Mouse (Mus musculus) gastrocnemius, postnatal 25 days (tissue): ENCODE measurements around the gene Gli2. TPM values are rescaled to one million over a fixed set of nuclear protein-coding genes. Genes with fewer than 3 reads are reported as not detected.

Experiments
- DNase-seq: peaks from one replicate; pipeline ENCODE4 v3.0.0; 2022
- total RNA-seq, 2 experiments: library from RNA; stranded (reverse); gene quantifications; 1 replicate in 1 of 2; 2 replicates in 1 of 2; pipeline ENCODE4 v1.2.3; 2021

Gene Gli2
- total RNA-seq, 2 experiments from 2014 or later, result 1.4 to 1.5 TPM

DNA sequence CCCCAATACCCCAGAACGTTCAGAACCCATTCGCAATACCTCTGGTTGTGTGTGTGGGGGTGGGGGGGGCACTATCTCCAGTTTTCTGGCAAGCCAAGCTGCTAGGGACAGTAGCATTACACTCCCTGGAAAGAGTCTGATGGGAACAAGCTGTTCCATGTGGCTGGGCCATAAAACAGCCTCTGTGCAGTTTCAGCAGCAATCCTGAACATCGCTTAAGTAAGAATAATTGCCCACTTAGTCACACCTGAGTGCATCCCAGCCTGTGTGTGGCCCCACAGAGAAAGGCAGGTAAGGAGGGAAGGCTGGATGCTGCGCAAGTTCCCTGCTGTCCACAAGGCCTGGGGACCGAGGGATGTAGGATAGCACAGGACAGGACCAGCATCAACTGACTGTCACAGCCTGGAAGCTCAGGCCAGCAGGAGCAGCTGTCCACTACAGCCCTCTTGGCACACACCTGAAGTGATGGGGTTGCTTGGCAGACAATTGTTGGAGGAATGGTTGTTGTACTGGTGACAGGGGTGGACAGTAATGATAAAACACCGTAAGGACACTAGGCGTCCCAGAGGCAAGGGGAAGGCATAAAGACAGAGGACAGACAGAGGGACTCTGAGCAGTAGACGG, 58.8 kb downstream of the Gli2 start:
- no peak for DNase-seq

DNA sequence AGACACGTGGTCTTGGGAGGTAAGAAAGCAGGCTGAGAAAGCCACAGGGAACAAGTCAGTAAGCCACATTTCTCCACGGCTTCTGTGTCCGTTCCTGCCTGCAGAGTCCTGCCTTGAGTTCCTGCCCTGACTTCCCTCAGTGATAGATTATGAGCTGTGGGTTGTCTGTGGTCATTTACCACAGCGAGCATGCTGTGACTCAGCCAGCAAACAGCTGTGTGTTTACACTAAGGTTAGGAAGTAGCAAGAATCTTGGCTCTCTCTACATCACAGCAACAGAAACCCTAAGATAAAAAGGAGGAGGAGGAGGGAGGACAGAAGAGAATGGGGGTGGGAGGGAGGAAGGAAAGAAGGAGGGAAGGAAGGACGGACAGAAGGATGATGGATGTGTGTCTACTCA, 59.6 kb downstream of the Gli2 start:
- no peak for DNase-seq

DNA sequence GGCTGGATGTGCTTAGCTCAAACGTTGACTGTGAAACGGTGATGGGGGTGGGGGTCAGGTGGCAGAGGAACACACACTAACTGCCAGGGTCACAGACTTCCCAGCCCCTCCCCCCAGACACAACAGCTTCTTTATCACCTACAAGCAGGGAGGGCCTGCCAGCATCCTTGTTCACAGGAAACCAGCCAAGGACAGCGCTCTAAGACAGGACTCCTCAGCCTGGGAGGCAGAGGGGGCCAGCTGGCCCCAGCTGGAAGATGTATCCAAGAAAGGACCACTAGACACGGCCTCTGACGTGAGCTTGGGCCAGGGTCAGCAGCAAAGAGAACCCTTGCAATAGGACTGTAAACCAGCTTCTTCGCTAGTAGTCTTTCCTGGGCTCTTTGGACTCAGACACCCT, 65.1 kb downstream of the Gli2 start:
- DNase-seq, result no peak

DNA sequence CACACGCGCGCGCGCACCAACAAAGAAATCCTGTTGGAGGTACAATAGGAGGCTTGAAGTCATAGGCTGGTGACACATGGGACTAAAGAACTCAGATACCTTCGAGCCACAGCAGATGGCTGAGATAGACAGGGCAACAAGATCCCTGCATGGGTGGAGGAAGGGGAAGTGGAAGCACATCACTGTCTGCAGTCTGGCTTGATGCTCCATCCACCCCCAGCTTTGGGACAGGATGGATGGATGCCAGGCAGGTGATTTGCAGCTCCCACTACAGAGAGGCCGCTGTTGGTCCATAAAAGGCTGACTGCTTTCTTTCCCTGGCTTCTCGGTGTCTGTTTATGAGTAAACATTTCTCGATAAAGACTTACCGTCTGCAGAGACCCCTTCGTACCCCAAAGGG, 65.9 kb downstream of the Gli2 start:
- no peak for DNase-seq

DNA sequence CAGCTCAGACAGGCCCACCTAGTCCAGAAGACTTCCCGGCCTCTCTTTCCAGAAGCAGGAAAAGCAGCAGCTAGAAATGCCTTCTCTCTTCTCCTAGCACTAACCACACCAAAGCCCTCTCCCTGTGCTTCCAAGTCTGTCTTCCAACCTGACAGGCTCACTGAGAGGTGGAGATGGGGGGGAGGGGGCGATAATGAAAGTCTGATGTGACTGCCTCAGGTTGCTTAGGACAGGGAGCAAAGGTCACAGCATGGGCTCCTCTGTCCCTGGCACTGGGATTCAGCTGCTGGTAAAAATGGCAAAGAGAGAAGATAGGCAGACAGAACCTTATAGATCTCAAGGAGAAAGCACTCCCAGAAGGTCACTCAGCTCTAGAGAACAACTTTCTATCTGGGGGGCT, 70.0 kb downstream of the Gli2 start:
- no peak for DNase-seq

DNA sequence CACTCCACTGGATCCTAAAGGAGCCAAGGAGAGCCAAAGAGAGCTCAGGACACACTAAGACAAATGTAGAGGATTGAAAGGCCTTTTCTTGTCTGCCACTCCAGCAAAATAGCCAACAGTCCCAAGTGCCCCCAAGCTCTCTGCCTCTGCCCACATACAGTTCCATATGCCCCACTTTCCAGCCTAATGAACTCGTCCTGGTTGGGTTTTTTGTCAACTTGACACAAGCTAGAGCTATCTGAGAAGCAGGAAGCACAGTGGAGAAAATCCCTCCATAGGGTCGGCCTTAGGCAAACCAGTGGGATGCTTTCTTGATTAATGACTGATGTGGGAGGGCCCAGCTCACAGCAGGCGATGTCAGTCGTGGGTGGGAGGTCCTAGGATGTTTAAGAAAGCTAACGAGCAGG, 70.6 kb downstream of the Gli2 start:
- DNase-seq, result no peak

DNA sequence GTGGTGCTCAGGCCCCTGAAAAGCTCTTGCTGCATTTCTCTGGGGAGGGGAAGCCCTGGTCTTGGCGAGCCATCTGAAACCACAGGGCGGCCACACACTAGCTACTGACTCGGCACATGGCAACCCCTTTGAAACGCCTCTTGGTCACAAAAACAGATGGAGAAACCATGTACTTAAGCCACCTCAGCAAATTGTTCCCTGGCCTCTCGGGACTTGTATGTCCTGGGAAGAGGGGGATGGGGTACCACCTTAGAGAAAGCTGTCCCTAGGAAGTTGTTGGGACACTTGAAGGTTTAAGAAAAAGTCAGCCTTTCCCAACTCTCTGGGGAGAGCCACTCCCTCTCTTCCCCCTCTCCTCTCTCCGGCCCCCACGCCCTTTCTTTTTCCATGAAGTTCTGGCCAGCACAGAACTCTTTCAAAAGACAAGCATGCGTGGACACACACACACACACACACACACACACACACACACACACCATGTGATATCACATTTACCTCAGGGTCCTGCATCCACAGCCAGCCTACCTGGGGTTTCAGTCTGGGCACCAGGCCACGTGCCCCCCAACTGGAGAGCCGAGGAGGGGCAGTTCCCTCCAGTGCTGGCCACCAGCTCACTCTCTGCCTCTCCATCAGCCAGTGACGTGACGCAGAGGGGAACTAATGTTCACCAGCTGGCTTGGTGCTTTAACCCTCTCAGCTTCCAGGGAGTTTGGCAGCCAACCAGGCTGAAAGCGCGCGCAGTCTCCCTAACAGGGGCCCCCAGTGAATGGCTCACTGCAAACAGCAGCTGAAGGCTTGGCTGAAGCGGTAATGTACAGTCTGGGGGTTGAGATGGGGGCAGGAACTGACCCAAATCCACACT, 71.2 kb downstream of the Gli2 start:
- DNase-seq, result peak; percentile 75

DNA sequence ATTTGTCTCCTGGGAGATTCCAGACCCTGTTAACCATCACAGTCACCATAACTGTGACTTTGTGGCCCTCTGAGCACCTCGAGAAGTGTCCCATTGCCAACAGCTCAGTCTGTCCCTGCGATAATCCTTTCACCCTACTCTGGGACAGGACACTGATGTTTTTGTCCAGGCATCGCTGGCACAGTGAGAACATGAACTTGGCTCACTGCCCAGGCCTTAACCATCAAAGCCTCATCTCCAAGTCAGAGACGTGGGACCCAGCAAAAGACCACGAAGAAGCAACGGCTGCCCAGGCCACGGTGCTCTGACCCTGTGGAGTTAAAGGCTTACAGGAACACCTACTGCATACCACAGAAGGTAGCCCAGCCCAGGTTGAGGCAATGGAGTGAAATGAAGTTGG, 72.8 kb downstream of the Gli2 start:
- no peak for DNase-seq

DNA sequence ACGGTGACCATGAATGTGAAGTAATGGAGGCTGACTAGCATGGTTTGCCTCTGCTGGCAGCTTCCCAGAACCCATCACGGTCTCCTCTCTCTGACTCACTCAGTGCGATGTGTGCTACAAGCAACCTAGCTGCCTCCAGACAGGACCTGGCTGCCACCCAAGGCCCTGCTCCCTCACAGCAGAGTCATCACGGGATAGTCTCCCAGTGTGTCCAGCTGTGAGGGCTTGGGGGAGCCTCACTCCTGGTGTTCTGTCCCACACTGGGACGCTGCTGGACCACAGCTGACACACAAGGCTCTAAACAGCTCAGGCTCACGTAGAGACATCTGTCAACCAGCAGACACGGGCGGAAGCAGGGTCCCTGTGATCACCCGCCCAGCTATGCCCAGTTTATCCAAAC, 76.8 kb downstream of the Gli2 start:
- peak; percentile 88 for DNase-seq

DNA sequence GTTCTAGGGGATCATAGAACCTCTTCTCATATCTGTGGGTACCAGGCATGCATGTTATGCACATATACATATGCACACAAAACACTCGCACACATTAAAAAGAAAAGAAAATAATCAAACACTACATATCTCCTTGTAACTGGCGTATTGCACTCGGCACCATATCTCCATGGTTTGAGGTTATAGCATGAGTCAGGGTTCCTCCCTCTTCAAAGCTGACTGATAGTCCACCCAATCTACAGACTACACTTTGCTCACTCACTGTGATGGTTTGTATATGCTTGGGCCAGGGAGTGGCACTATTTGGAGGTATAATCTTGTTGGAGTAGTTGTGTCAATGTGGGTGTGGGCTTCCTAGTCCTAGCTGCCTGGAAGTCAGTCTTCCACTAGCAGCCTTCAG, 78.0 kb downstream of the Gli2 start:
- no peak for DNase-seq

DNA sequence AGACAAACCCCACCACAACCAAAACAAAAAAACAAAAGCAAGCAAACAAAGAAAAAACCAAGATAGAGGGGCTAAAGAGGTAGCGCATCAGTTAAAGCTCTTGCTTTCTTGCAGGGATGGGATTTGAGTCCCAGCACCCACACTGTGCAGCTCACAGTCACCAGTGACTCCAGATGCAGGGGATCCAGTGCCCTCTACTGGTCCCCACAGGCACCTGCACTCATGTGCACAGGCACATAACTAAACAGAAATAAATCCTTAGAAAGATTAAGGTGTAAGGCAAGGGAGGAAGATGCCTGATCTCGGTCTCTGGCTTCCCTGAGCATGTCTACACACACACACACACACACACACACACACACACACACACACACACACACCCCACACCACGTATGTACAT, 83.4 kb downstream of the Gli2 start:
- DNase-seq, result no peak

DNA sequence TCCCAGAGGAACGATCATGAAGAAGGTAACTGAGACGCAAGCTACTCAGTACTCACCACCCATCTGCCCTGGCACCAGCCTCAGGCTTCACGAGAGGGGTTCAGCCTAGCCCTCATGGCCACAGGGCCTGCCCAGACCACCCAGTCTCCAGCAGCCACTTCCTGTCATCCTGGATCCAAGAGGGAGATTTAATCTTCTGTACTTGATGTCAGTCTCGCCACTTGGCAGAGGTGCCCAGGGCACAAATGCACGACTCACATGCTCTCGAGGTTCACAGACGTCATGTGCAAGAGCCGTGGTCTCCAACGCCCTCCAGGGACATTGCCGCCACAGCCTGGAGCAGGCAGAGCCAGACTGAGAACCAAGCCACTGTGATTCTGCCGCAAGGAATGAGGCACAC, 84.0 kb downstream of the Gli2 start:
- DNase-seq, result no peak

DNA sequence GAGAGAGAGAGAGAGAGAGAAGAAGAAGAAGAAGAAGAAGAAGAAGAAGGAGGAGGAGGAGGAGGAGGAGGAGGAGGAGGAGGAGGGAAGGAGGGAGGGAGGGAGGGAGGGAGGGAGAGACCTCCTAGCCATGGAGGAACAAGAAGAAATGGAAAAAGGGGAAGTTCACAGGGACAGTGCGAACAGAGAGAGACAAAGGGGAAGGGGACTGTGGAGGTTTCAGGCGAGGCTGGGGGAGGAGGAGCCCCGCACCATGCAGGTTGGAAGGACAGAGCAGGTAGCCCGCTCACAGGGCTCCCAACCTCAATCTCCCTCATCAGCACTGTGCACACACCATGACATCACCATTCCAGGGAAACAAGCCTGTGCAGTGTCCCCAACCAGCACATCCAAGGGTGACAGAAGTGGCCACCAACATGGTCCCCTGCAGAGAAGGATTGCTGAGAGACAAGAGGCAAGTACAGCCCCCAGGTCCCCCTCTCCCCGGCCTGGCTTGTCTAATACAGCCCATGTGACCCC, 84.7 kb downstream of the Gli2 start:
- DNase-seq, result no peak

DNA sequence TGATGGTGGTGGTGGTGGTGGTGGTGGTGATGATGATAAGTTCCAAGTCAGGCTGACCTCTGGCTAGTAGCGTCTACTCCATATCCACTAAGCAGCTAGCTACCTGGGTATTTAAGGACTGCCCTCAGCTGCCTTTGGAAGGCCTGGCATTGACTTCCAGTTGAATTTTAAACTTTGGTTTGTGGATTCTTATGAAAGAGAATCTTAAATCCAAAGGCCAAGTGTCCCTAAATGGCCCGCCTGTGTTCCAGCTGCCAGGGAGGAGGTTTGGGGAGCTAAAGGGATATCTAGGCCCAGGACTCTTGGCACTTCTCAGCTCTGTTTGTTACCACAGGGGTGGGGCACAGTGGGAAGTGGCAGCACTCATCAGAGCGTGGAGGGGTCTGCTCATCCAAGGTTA, 85.4 kb downstream of the Gli2 start:
- no peak for DNase-seq

DNA sequence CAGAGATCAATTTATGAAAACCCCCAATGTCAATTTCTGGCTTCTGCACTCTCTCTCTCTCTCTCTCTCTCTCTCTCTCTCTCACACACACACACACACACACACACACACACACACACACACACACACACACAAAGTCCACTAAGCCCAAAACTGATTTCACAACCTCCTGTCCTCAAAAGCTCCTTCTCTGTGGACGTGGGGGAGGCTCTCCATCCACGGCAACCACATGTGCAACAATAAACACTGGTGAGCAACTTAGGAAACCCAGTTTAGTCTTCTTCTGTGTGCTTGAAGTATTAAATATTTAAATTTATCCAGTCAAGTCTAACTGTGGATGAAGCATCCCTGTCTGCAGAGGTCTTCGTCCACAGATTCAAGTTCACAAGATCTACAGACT, 86.1 kb downstream of the Gli2 start:
- DNase-seq, result no peak

DNA sequence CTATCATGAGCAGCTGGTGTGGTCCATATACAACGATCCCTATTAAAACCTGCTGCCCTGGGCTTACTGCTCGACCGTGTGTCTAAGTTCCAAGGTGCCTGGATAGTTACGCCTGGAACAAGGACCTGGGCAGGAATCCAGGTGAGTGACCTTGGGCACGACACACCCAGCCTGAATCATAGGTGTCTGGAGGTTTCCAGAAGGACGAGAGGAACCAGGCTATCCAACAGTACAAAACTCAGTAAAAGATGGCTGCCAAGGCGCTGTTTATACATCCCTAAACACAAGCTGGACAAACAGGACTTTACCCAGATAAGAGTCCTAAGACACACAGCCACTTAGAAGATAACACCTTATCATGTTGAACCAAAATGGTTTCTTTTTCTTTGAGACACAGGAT, 94.8 kb downstream of the Gli2 start:
- DNase-seq, result no peak

DNA sequence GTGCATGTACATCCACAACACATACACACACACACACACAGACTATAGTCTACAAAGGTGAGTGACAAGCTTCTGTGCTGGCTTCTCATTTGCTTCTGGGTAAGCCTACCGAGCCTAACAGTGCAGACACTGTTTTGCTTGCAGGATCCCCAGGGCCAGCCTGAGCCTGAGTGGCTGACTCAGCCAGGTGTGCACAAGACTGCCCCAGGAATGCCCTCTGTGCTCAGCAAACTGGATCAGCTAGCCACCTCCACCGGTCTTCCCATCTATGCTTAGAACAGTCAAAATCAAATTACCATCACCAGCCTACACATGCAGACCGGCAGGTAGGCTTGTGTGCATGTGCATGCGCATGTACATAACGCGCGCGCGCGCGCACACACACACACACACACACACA, 97.6 kb downstream of the Gli2 start:
- DNase-seq, result no peak

DNA sequence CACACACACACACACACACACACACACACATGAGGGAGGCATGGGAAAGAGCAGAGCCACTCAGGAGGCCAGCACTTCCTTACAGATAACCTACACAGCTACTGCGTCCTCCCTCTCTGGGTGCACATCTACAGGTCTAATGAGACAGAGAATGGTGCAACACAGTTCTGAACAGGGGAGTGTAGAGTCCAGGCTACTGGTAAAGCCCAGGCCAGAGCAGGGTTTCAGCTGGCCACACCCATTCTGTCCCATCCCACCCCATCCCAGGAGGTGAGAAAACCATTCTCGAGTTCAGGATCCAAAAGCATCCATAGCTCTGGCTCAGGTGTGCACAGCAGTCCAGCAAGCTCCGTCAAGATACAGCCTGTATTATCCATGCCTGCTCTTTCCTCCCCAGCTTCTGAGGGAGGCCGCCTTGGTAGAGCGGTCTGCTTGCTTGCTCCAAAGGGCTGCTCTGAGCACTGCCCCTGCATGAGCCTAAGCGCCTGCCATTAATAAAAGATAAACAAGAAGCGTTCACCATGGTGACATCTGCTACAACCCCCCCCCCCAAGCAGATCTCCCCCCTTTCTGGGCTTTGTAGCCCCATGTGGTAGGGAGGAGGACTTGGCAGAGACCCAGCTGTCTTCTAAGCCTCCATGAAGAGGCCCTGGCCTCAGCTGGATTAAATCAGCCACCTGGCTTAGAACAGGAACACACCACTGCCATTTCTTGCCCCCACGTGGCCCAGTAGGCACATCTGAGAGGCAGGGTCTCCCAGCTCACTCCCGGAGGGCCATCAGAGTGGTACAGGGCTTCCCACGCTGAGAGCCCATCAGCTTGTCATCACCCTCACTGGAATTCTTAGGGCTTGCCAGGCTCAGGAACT, 98.8 kb downstream of the Gli2 start:
- peak; percentile 31 for DNase-seq

DNA sequence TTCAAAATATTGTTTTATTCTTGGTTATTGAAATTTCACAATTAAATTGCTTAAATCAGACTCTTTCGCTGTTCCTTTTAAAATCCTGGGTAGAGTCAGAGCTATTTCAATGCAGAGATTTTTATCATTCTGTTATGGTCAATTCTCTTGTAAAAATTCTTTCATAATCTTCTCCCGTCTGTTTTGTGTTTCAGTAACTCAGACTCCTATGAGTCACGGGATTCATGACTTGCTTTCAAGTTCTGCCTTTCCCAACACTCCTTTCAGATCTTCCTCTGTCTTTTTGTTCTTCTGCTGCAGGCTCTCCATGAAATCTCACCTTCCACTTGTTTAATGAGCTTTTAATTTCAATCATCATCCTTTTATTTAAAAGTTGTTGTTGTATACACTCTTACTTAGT, 100.4 kb downstream of the Gli2 start:
- no peak for DNase-seq

DNA sequence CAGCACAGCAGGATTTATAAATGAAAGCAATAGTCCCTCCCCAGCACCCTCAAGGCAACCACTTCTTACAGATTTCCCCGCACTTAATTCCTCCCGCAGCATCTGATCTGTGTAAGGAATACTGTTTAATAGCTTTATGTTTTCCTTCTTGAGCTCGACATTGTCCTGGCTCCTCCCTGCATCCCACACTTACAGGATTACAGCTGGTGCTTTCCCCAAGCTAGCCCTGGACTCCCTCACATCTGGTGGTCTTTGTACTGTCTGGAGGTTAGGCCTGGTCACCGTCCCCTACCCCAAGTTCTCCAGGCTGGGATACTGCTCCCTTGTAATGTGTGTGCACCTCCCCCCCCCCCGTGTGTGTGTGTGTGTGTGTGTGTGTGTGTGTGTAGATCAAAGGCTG, 101.1 kb downstream of the Gli2 start:
- DNase-seq, result no peak

DNA sequence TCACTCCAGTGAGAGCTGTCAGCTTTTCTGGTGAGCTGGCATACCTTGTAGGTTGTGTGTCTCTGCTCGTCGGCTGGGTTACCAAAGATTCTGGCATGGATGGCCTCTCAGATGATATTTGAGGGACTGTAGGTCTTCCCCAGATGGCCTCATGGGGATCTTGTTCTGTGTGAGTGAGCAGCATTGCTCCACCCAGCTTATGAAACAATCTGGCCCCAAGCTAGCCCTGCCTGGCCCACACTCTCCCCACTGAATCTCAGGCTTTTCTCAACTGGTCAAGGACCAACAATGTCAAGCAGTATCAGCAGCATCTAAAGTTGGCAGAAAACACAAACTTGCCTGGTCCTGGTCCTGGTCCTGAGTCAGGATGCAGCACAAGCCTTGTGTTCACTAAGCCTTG, 105.0 kb downstream of the Gli2 start:
- peak; percentile 22 for DNase-seq

DNA sequence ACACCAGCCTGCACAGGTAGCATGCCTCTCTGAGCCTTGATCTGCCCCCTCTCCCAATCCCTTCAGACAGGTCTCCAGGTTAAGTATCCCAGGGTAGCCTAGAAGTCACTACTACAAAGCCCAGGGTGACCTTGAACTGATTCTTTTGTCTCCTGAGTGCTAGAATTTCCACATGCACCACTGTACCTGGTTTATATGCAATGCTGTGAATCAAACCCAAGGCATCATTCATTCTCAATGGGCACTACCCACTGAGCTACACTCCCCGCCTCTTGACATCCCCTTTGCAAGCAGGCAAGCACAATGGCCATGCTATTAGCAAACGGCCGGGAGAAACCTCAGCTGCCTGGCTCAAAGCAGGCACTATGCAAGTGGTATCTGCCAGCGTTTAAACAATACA, 106.2 kb downstream of the Gli2 start:
- DNase-seq, result no peak

DNA sequence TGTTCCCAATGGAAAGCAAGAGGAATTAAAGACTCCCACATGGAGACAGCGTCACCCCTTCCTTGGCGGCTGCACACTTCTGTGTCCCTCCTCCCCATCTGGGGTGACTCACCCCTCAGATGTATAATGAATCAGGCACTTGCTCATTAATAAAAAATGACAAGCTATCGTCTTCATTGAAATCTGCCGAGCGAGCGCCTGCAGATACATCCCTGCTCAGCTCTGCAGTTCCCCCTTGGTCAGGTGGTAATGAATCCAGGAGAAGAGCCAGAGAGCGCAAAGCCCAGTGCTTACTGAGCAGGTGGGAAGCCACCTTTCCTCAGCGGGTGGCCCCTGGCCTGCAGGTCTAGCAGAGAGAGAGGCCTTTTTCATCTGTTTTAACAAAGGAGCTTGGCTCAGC, 112.1 kb downstream of the Gli2 start:
- DNase-seq, result no peak
